Mouse (Mus musculus) testis, adult 2 months (tissue): Measurements from ENCODE around the gene S1pr5.

Source experiments
- CTCF ChIP-seq: fragments of 200-500 bp; IDR thresholded peaks from 2 replicates; pipeline ENCODE4 v1.5.1; 2012; ENCODE audit warnings: low read depth, mild to moderate bottlenecking, inconsistent platforms, low read length, moderate library complexity; ENCODE audit not compliant: control insufficient read depth, insufficient read depth, insufficient replicate concordance
- POLR2A ChIP-seq: fragments of 200-500 bp; IDR thresholded peaks from 2 replicates; pipeline ENCODE4 v1.6.1; 2012; ENCODE audit warnings: low read depth, mild to moderate bottlenecking, inconsistent platforms, low read length, moderate library complexity; ENCODE audit not compliant: control insufficient read depth

DNA sequence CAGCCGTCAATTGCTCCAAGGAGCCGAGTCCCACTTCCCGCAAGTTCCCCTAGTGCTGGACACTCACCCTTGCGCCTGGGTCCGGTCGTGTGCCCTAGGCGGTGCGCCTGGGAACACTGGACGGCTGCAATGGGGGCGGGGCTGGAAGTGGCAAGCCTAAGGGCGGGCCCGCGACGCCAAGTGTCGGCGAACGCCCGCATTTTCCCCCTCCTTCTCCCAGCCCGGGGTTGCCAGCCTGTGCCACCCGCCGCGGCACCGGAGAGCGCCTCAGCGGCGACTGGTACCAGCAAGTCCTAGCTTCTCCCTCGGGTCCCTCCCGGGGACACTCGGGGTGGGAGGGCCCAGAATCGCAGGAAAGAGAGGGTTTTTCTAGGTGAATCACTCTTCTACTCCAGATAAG is at the start of gene S1pr5:
- no peak for TF ChIP-seq POLR2A
- TF ChIP-seq CTCF: no peak
